Mouse (Mus musculus) heart, embryonic 11.5 days (tissue): ENCODE data around the gene Cacnb3. TPM values are rescaled to one million over a fixed set of nuclear protein-coding genes. Genes with fewer than 3 reads are reported as not detected.

ENCODE experiments used
- ATAC-seq: fragments of 200-750 bp; cut with Nextera tagmentation; replicated peaks from 2 replicates; pipeline ENCODE4 v1.8.0; 2017; ENCODE audit warnings: moderate library complexity; ENCODE audit not compliant: insufficient number of reproducible peaks, low FRiP score, low TSS enrichment
- H3K27ac ChIP-seq: fragments of 300-500 bp; sonication (generic); 2 replicates; pipeline ENCODE4 v1.5.1; 2014; ENCODE audit warnings: mild to moderate bottlenecking, low read depth, low read length
- H3K27me3 ChIP-seq: fragments of 300-500 bp; sonication (generic); 2 replicates; pipeline ENCODE4 v1.6.1; 2014; ENCODE audit warnings: mild to moderate bottlenecking, low read length, mixed read lengths; ENCODE audit not compliant: control insufficient read depth, insufficient read depth
- H3K36me3 ChIP-seq: fragments of 300-500 bp; sonication (generic); 2 replicates; pipeline ENCODE4 v1.6.1; 2014; ENCODE audit warnings: mild to moderate bottlenecking, low read length, moderate library complexity, mixed read lengths; ENCODE audit not compliant: control insufficient read depth, insufficient read depth
- H3K4me1 ChIP-seq: fragments of 300-500 bp; sonication (generic); 2 replicates; pipeline ENCODE4 v1.6.1; 2014; ENCODE audit warnings: low read length; ENCODE audit not compliant: control insufficient read depth, insufficient read depth
- H3K4me2 ChIP-seq: fragments of 300-500 bp; sonication (generic); 2 replicates; pipeline ENCODE4 v1.6.1; 2014; ENCODE audit warnings: mild to moderate bottlenecking, moderate library complexity
- H3K4me3 ChIP-seq: fragments of 300-500 bp; sonication (generic); 2 replicates; pipeline ENCODE4 v1.5.1; 2014; ENCODE audit warnings: low read depth, low read length
- H3K9ac ChIP-seq: fragments of 300-500 bp; sonication (generic); 2 replicates; pipeline ENCODE4 v1.6.1; 2014; ENCODE audit warnings: mild to moderate bottlenecking, low read depth, low read length, moderate library complexity
- H3K9me3 ChIP-seq: fragments of 300-500 bp; sonication (generic); replicated peaks from 2 replicates; pipeline ENCODE4 v1.6.1; 2016; ENCODE audit warnings: low read length; ENCODE audit not compliant: control insufficient read depth
- WGBS: fragments of 180-500 bp; shearing (Covaris S2); extraction: QIAGEN DNeasy Blood & Tissue Kit; methylation state at CpG from one replicate; pipeline ENCODE4 v1.1.7; 2014; ENCODE audit not compliant: insufficient replicate concordance; 5-methylcytosine and 5-hydroxymethylcytosine counted together
- polyA plus RNA-seq: library from polyadenylated mRNA; unstranded; fragments of >200 nt; fragmentation: Nextera tagmentation; extraction: Ambion mirVana; gene quantifications from 2 replicates; pipeline ENCODE4 v1.2.1, GENCODE M21; 2014

The Cacnb3 gene
- polyA plus RNA-seq, 1 experiment from 2014 or later = 9.8 TPM

- Histone ChIP-seq H3K9me3 (no peaks in the 10 kb centered on the region), H3K4me2 (no peak overlapping the region), H3K4me1 (peaks cover 9% of the 10 kb centered on the region), H3K4me3 (no peak overlapping the region), H3K36me3 (no peaks in the 10 kb centered on the region), H3K9ac (no peak overlapping the region), H3K27ac (no peak overlapping the region), H3K27me3 (peaks cover 9% of the 10 kb centered on the region)
- 72% methylated on average over 7 of the region's 7 CpGs for WGBS
- no peak for ATAC-seq
Measured at GRCm38 (mm10) chr15:98681633-98682032, 51.0 kb downstream of the Cacnb3 start.

GRCm38 (mm10) chr15:98683177-98683576 lies 52.5 kb downstream of the Cacnb3 start:
- Histone ChIP-seq H3K4me1 (peaks cover 4% of the 10 kb centered on the region; the same call in 1 of the 2 replicates), H3K4me3 (no peak overlapping the region), H3K36me3 (no peaks in the 10 kb centered on the region), H3K27ac (no peak overlapping the region), H3K27me3 (peaks cover 5% of the 10 kb centered on the region; the same call in 1 of the 2 replicates), H3K9ac (no peak overlapping the region), H3K9me3 (no peaks in the 10 kb centered on the region), H3K4me2 (no peak overlapping the region)
- ATAC-seq = no peak
- WGBS = 55% methylated on average over 10 of the region's 10 CpGs

GRCm38 (mm10) chr15:98683746-98684145 lies 53.1 kb downstream of the Cacnb3 start:
- H3K36me3 ChIP-seq = no peaks in the 10 kb centered on the region
- H3K27me3 ChIP-seq = peaks cover 5% of the 10 kb centered on the region; the same call in 1 of the 2 replicates
- no peak overlapping the region for H3K4me2 ChIP-seq
- no peak overlapping the region for H3K9ac ChIP-seq
- no peak overlapping the region for H3K4me3 ChIP-seq
- 88% methylated on average over 1 of the region's 1 CpGs for WGBS
- H3K4me1 ChIP-seq = peaks cover 4% of the 10 kb centered on the region; the same call in 1 of the 2 replicates
- H3K27ac ChIP-seq = no peak overlapping the region
- ATAC-seq = no peak
- no peaks in the 10 kb centered on the region for H3K9me3 ChIP-seq

GRCm38 (mm10) chr15:98685926-98686325 lies 55.3 kb downstream of the Cacnb3 start:
- H3K9me3 ChIP-seq = no peaks in the 10 kb centered on the region
- no peak overlapping the region for H3K9ac ChIP-seq
- peaks cover 8% of the 10 kb centered on the region for H3K4me1 ChIP-seq
- H3K36me3 ChIP-seq = no peaks in the 10 kb centered on the region
- no peak for ATAC-seq
- no peak overlapping the region for H3K4me3 ChIP-seq
- H3K27me3 ChIP-seq = peaks cover 3% of the 10 kb centered on the region; the same call in 1 of the 2 replicates
- 61% methylated on average over 3 of the region's 3 CpGs for WGBS
- no peak overlapping the region for H3K27ac ChIP-seq
- H3K4me2 ChIP-seq = no peak overlapping the region

GRCm38 (mm10) chr15:98689682-98690081 lies 59.0 kb downstream of the Cacnb3 start:
- no peaks in the 10 kb centered on the region for H3K27me3 ChIP-seq
- no peak for ATAC-seq
- no peak overlapping the region for H3K27ac ChIP-seq
- peaks cover 23% of the 10 kb centered on the region for H3K4me1 ChIP-seq
- H3K9ac ChIP-seq = no peak overlapping the region
- no peak overlapping the region for H3K4me2 ChIP-seq
- H3K4me3 ChIP-seq = no peak overlapping the region
- WGBS = 85% methylated on average over 2 of the region's 2 CpGs
- no peaks in the 10 kb centered on the region for H3K36me3 ChIP-seq
- H3K9me3 ChIP-seq = no peaks in the 10 kb centered on the region

GRCm38 (mm10) chr15:98691486-98692147 lies 61.0 kb downstream of the Cacnb3 start:
- H3K4me3 ChIP-seq = no peak overlapping the region
- no peak for ATAC-seq
- H3K9me3 ChIP-seq = no peaks in the 10 kb centered on the region
- 48% methylated on average over 7 of the region's 7 CpGs for WGBS
- peak overlapping the region; percentile 12; the same call in 1 of the 2 replicates for H3K4me2 ChIP-seq
- H3K9ac ChIP-seq = no peak overlapping the region
- H3K27ac ChIP-seq = peak overlapping the region; percentile 82
- H3K36me3 ChIP-seq = no peaks in the 10 kb centered on the region
- no peaks in the 10 kb centered on the region for H3K27me3 ChIP-seq
- H3K4me1 ChIP-seq = peaks cover 23% of the 10 kb centered on the region

GRCm38 (mm10) chr15:98692171-98692715 lies 61.6 kb downstream of the Cacnb3 start:
- 19% methylated on average over 11 of the region's 11 CpGs for WGBS
- H3K4me1 ChIP-seq = peaks cover 23% of the 10 kb centered on the region
- peak; percentile 78; the same call in 1 of the 2 replicates for ATAC-seq
- H3K9ac ChIP-seq = no peak overlapping the region
- no peaks in the 10 kb centered on the region for H3K9me3 ChIP-seq
- H3K4me2 ChIP-seq = peak overlapping the region; percentile 12
- peak overlapping the region; percentile 82 for H3K27ac ChIP-seq
- H3K36me3 ChIP-seq = no peaks in the 10 kb centered on the region
- H3K27me3 ChIP-seq = no peaks in the 10 kb centered on the region
- H3K4me3 ChIP-seq = no peak overlapping the region
